Mouse (Mus musculus): ENCODE results near the gene Notch2.

DNA sequence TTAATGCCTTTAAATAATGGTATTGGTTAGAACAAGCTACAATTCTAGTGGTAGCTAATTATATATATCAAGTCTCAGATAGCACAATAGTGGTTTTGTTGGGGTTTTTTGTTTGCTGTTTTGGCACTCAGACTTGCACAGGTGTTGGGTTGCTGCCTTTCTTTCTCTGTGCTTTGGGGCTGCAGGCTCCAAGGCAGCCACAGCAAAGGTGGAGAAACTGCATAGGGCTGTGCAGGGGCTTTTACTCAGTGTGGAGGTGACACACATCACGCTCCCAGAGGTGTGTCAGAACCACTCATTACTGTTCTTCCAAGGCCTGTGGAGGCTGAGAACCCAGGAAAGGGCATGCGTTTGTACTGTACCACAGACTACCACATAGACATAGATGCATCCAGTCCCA is 114.4 kb downstream of the Notch2 start:
- TF ChIP-seq EP300 (IDR thresholded peaks at IDR 0.05; ENCODE audit: insufficient read depth, low read depth, low read length) (no peak), CTCF (IDR thresholded peaks at IDR 0.05) (no peak)

All from heart, adult 2 months (tissue).